Mouse (Mus musculus) olfactory bulb, adult 2 months (tissue): ENCODE results near the gene Sim2.

ENCODE experiments used
- CTCF ChIP-seq: fragments of 200-500 bp; IDR thresholded peaks from 2 replicates; pipeline ENCODE4 v1.5.1; 2012; ENCODE audit warnings: low read depth, mild to moderate bottlenecking, low read length, moderate library complexity; ENCODE audit not compliant: insufficient read depth
- POLR2A ChIP-seq: fragments of 200-500 bp; IDR thresholded peaks from 2 replicates; pipeline ENCODE4 v1.6.1; 2012; ENCODE audit warnings: mild to moderate bottlenecking, low read depth, low read length, moderate library complexity; ENCODE audit not compliant: insufficient read depth

- TF ChIP-seq CTCF, result no peak
- no peak for TF ChIP-seq POLR2A
These were observed 77.3 kb downstream of the Sim2 start for GRCm38 (mm10) chr16:94162000-94162399.
